Mouse (Mus musculus): ENCODE results near the gene Gm28043. TPM values are rescaled to one million over a fixed set of nuclear protein-coding genes. Genes with fewer than 3 reads are reported as not detected.
A peak's percentile ranks its signal among the peaks of the same experiment; 100 is the strongest.

Gm28043 gene
- total RNA-seq, 2 experiments from 2014 or later: 3.3 to 5.2 TPM

- DNase-seq (ENCODE audit: low spot score in 2 of 2): no peak
These were observed 64.5 kb downstream of the Gm28043 start for GRCm38 (mm10) chr17:29679038-29679767.

DNA sequence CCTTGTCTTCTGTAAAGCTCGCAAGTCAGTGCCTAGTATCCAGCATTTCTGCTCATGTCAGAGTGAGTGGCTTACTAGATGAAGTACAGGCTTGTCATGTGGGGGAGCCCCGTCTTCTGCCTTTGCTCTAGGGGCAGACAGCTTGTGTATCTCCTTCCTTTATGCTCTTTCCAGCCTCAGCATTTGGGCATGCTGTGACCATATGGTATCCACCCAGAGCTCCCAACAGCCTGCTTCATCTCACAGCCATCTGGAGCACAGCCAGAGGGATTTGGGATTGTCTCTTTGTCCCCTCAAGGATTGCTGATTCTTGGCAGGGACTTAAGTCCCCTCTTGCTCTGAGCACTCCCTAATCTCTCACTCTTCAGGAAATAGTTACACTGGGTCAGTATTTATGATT is 65.5 kb downstream of the Gm28043 start:
- DNase-seq (ENCODE audit: low spot score in 2 of 2): peak; percentile 20 to 44

DNA sequence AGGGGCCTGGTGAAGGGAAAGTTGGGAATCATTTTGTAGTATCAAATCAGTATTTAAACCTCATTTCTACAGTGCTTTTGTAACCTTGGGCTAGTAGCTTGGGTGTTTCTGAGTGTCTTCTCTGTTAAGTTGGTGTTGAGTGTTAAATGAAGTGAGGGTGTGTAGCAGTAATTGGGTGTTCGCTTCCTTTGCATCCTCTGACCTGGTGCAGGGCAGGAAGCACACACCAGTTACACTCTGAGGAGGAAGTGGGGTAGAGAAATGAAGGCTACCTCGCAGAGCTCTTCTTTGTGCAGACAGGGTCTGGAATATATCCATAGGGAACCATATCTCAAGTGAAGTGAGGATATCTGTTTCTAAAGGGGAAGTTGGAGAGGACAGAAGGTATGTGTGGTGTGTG is 66.2 kb downstream of the Gm28043 start:
- DNase-seq (ENCODE audit: low spot score in 2 of 2): no peak

DNA sequence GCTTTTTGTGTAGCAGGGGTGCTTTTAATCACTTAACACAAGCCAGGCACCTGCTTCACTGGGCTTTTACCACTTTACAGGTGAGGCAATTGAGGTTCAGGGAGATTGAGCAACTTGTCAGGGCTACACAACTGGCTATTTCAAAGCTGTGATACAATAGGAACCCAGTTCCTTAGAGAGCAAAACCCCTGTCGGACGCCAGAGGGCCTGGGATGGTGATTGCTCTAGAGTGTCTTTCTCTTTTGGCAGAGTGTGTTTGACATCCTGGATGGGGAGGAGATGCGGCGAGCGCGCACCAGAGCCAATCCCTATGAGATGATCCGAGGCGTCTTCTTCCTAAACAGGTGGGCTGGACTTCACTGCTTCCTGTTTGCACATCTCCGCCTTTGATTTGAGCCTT is 67.0 kb downstream of the Gm28043 start:
- DNase-seq (ENCODE audit: low spot score in 2 of 2): no peak

GRCm38 (mm10) chr17:29682261-29682660 is 67.6 kb downstream of the Gm28043 start:
- no peak for DNase-seq (ENCODE audit: low spot score in 2 of 2)

GRCm38 (mm10) chr17:29683127-29683526 is 68.5 kb downstream of the Gm28043 start:
- DNase-seq (ENCODE audit: low spot score in 2 of 2): no peak

DNA sequence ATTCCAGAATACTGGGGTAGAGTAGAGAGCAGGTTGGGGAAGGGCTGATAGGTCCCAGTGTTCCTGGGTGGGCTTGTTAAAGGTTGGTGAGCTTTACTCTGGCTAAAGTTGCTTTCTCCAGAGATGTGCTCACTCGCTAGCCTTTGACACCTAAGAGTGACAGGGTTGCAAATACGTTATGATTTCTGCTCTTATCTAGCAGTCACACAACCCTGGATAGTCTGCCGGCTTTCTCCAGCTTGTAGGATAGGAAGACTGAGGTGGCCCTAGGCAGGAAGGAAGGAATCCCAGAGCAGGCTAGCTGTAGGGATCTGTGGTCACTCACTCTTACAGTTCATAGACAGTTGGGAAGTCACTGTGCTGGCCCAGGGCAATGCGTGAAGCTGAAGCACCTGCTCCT is 69.6 kb downstream of the Gm28043 start:
- DNase-seq (ENCODE audit: low spot score in 2 of 2): no peak

GRCm38 (mm10) chr17:29686771-29687170 is 72.1 kb downstream of the Gm28043 start:
- DNase-seq (ENCODE audit: low spot score in 2 of 2): no peak

DNA sequence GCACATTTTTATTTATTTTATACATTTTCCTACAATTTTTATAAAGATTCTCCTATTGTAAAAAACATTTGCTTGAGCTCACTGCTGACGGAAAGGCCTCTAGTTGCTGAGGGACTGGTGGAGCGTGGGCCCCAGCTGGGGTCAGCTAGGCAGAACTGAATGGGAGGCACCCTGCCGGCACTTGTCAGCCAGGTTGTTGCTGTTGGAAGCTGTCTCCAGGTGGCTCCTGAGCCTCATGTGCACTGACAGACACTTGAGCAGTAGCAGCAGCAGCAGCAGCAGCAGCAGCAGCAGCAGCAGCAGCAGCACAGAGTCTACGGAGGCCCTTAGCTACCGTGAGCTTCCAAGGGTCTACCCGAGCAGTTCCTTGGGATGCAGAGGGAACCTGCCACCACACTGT is 72.7 kb downstream of the Gm28043 start:
- DNase-seq (ENCODE audit: low spot score in 2 of 2): no peak

DNA sequence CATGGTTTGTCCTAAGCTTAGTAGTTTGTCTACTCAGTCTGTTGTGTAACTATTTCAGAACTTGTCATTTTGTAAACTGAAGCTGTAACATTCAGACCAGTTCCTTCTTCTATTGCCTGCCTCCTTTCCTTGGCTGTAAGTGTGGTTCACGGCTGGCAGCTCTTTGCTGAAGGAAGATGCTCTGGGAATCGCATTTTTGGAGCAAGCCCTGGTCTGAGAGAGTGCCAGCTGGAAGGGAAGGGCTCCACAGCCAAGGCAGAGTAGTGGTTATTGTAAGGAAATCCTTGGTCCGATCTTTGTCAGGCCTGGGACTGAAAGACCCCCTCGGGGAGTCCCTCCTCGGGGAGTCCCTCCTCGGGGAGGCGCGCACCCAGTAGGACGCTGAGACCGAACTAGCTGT is 73.9 kb downstream of the Gm28043 start:
- no peak for DNase-seq (ENCODE audit: low spot score in 2 of 2)

DNA sequence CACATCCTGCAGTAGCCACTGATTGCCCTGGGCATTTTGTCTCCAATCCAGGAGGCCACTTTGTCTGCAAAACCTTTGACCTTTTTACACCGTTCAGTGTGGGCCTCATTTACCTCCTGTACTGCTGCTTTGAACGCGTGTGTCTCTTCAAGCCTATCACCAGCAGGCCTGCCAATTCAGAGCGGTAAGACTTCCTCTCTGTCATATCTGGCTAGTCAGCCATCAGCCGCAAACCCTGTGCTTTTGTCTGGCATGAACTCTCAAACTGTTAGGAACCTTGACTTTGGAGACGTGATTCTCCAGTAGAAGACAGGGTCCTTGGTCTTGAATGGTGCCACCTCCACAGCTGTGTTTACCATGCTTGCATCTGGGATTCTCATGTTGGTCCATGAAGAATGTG is 75.6 kb downstream of the Gm28043 start:
- no peak for DNase-seq (ENCODE audit: low spot score in 2 of 2)

- no peak for DNase-seq (ENCODE audit: low spot score in 2 of 2)
These were observed 78.2 kb downstream of the Gm28043 start for GRCm38 (mm10) chr17:29692827-29693226.

- DNase-seq (ENCODE audit: low spot score in 2 of 2): no peak
These were observed 78.9 kb downstream of the Gm28043 start for GRCm38 (mm10) chr17:29693571-29693970.

DNA sequence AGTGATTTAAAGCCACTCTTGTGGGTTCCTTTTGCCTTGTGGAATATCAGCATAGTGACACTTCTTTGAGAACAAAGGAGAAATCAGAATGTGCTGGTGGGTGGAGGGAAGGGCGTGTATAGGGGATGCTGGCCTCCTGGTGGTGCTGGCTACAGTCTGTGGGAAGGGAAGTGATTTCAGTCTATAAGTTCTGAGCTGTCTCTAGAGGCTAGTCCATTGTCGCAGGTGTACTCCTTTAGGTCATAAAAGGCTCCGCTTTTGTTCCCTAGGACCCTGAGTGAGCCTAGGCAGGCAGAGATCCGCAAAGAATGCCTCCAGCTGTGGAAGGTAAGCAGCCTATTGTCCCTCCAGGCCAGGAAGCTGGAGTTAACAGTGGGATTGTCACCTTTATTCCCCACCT is 79.8 kb downstream of the Gm28043 start:
- DNase-seq (ENCODE audit: low spot score in 2 of 2): no peak

- no peak for DNase-seq (ENCODE audit: low spot score in 2 of 2)
These were observed 82.3 kb downstream of the Gm28043 start for GRCm38 (mm10) chr17:29696940-29697339.

DNA sequence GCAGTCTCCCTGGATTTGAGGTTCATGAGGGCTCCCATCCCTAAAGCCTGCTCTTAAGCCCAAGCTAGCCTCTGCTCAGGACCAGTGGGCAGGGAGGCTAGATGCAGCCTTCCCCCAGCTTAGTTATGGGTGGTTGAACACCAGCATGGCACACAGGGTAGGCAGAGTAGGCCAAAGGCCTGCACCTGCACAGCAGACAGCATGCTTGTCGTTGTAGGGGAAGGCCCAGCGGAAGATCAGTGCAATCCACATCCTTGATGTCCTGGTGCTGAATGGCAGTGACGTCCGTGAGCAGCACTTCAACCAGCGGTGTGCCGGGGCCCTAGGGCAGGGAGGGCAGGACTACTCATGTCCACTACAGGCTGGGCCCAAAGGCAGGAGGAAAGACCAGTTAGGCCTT is 83.7 kb downstream of the Gm28043 start:
- DNase-seq (ENCODE audit: low spot score in 2 of 2): no peak

- DNase-seq (ENCODE audit: low spot score in 2 of 2): no peak
These were observed 85.9 kb downstream of the Gm28043 start for GRCm38 (mm10) chr17:29700573-29700972.

DNA sequence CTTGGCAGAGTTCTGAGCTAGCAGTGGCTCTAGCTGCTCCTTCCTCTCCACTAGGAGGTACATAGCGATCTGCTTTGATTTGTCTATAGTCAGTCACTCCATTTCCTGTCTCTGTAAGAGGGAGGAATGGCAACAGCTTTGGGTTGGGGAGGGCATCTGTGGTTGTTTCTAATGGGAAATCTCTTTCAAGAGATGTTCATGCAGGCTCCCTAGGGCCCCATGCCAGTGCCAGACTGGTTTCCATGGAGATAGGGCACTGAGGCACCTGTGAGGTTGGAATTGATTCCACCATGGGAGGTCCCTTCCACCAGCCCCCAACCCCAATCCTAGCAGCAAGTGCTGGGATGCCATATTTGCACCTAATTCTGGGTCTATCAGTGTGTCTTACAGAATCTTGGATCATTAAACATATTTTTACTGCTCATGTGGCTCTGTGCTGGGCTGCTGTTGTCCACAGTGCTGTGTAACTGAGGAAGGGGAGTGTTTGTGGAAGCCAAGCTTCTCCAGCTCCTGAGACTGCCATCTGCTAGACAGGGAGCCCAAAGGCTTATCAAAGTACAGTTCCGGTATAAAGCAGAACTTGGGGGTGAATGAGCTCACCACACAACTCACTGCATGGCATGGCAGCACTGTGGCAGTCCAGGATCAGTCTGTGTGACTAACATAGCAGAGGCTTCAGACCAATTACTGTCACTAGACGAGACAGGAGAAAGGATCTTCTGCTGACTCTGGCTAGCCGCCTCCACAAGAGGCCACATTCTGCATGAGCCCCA is 88.4 kb downstream of the Gm28043 start:
- DNase-seq (ENCODE audit: low spot score in 2 of 2): peak; percentile 81 to 89

DNA sequence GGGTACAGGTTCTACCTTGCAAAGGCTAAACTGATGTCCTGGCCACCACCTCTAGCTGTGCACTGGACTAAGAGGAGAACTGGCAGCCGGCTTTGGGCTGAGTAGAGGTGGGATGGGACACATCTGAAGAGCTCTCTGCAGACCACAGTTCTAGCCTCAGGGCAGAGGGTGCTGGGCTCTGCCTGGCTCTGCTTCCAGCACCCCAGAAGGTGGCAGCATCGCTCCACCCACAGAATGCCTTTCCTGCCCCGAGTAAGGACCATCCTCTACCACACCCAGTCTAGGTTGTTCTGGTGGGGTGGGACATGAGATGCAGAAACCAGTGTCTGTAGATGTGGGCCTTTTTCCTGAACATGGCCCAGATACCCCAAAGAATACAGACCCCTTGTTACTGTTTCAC is 90.1 kb downstream of the Gm28043 start:
- peak; percentile 67 to 70 for DNase-seq (ENCODE audit: low spot score in 2 of 2)

DNA sequence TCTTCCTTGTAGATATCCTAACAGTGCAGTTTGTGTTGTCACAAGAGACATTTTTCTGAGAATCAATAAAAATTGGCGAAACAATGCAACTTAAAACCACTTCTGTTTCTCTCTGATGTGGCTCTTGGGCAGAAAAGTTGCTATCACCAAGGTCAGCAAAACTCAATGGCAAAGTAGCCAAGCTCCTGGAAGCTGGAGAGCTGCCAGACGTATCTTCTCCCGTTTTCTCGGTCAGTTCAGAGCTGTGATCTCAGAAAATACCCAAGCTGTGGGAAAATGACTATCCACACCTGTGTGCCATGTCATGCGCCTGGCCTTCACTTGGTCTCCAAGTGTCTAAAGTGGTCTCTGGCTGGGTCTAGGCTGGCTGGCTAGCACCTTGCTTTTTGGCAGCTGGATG is 91.2 kb downstream of the Gm28043 start:
- no peak for DNase-seq (ENCODE audit: low spot score in 2 of 2)

DNA sequence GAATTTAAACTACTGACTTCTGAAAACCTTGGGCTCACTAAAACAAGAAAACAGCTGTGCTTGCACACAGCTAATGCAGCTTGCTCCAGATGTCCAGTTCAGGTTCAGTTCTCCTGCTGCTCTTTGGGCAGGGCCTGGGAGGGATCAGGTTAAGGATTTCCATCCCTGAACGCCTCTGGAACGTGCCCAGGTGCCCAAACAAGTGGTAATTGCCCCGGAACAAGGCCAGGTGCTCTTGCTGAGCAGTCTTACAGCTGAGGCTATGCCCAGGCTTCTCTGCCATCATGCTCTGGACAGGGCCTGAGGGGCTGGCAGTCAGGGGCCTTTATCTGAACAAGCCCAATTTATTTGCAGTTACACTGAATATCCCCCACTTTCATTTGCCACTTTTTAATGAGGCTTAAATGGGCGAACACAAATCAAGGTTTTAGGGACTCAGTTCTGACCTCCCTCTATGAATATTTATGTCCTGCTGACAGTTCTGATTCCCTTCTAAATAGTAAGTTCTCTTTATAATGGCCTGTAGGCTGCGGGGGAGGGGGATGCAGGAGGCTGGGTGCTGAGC is 92.4 kb downstream of the Gm28043 start:
- no peak for DNase-seq (ENCODE audit: low spot score in 2 of 2)

GRCm38 (mm10) chr17:29708783-29709182 is 94.1 kb downstream of the Gm28043 start:
- no peak for DNase-seq (ENCODE audit: low spot score in 2 of 2)

Measured in layer of hippocampus, postnatal 14 days (tissue).